Mouse (Mus musculus) limb, embryonic 10.5 days (tissue): ENCODE measurements around the gene Stat5a. TPM values are rescaled to one million over a fixed set of nuclear protein-coding genes. Genes with fewer than 3 reads are reported as not detected.

ENCODE experiments used
- DNase-seq: peaks from one replicate; pipeline ENCODE4 v3.0.0-alpha.2; 2017; ENCODE audit warnings: low spot score
- H3K27ac ChIP-seq: fragments of 300-500 bp; sonication (generic); 2 replicates; pipeline ENCODE4 v1.5.1; 2016; ENCODE audit warnings: mild to moderate bottlenecking
- H3K27me3 ChIP-seq: fragments of 300-500 bp; sonication (generic); 2 replicates; pipeline ENCODE4 v1.6.1; 2016; ENCODE audit warnings: low read depth, mild to moderate bottlenecking; ENCODE audit not compliant: poor library complexity, severe bottlenecking
- H3K36me3 ChIP-seq: fragments of 300-500 bp; sonication (generic); 2 replicates; pipeline ENCODE4 v1.6.1; 2016; ENCODE audit warnings: mild to moderate bottlenecking, moderate library complexity
- H3K4me1 ChIP-seq: fragments of 300-500 bp; sonication (generic); 2 replicates; pipeline ENCODE4 v1.6.1; 2016
- H3K4me3 ChIP-seq: fragments of 300-500 bp; sonication (generic); 2 replicates; pipeline ENCODE4 v1.5.1; 2016; ENCODE audit warnings: mild to moderate bottlenecking, moderate library complexity
- H3K9me3 ChIP-seq: fragments of 300-500 bp; sonication (generic); replicated peaks from 2 replicates; pipeline ENCODE4 v1.6.1; 2016; ENCODE audit warnings: mild to moderate bottlenecking
- WGBS: fragments of 180-500 bp; shearing (Covaris S2); methylation state at CpG from one replicate; pipeline ENCODE4 v1.1.7; 2016; 5-methylcytosine and 5-hydroxymethylcytosine counted together
- polyA plus RNA-seq: library from polyadenylated mRNA; unstranded; fragments of >200 nt; fragmentation: Nextera tagmentation; extraction: Ambion mirVana; gene quantifications from 2 replicates; pipeline ENCODE4 v1.2.1, GENCODE M21; 2016

Stat5a gene
- polyA plus RNA-seq, 1 experiment from 2014 or later: 2.7 TPM

DNA sequence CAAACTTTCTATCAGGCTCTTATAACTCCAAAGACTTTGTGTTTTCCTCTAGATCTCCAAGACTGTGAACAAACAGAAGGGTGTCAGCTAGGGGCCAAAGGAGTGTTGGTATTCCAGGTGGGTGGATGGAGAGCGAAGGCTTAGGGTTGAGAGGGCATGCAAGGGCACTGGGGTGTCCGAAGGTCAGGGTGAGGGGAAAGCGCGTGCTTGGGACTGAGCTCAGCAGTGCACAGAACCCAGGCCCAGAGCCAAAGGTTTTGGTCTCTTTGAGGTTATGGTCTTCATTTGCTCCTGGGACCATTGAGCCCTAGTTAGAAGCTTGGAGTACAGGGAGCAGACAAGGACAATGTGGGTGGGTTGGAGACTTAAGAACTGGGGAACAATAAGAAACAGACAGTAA is 4.0 kb upstream of the Stat5a start:
- WGBS: 90% methylated on average over 4 of the region's 4 CpGs
- no peak for DNase-seq
- Histone ChIP-seq H3K27me3 (peaks cover 89% of the 10 kb centered on the region), H3K4me3 (no peak overlapping the region), H3K4me1 (peaks cover 25% of the 10 kb centered on the region), H3K27ac (no peak overlapping the region), H3K36me3 (no peaks in the 10 kb centered on the region), H3K9me3 (no peaks in the 10 kb centered on the region)

DNA sequence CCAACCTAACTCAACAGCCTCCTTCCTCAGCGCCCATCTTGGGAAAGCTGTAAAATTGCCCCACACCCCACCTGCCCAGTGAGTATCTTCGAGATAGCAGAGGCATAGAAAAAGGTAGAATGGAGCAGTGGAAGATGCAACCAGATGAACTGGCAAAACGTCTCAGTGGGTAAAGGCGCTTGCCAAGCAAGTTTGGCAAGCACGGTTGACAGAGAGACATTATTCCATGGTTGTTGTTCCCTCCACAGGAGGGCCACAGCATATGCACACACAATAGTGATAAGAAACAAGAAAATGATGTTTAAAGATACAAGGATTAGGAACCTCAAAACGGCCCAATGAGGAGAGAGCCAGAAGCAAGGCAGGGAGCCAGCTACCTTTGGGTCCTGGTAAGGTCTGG is 1.2 kb upstream of the Stat5a start:
- Histone ChIP-seq H3K27me3 (peaks cover 100% of the 10 kb centered on the region), H3K4me3 (no peak overlapping the region), H3K36me3 (no peaks in the 10 kb centered on the region), H3K4me1 (peaks cover 17% of the 10 kb centered on the region), H3K9me3 (no peaks in the 10 kb centered on the region), H3K27ac (no peak overlapping the region)
- 74% methylated on average over 6 of the region's 6 CpGs for WGBS
- DNase-seq: no peak

DNA sequence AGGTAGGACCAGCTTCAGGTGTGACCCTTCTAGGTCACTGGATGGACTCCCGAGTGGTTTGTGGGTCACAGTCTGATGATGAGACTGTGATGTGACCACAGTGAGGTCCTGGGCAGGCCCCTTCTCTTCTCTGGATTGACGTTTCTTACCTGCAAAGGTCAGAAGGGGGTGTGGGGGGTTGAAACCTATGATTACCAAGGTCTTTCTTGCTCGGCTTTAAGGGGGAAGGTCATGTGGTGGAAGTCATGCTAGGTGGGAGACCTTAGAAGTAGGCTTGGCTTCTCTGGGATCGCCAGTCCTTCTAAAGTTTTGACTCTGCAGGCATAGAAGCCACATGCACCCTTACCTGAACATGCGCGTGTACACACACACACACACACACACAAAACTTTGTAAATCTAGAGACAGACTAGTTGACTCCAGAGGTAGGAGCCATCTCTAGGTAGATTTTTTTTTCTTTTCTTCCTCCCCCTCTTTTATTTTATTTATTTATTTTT is 476 bp downstream of the Stat5a start:
- Histone ChIP-seq H3K4me1 (peaks cover 17% of the 10 kb centered on the region), H3K36me3 (no peaks in the 10 kb centered on the region), H3K4me3 (peak overlapping the region; percentile 58), H3K27ac (peak overlapping the region; percentile 78; the same call in 1 of the 2 replicates), H3K27me3 (peaks cover 93% of the 10 kb centered on the region), H3K9me3 (no peaks in the 10 kb centered on the region)
- no peak for DNase-seq
- WGBS: 42% methylated on average over 6 of the region's 6 CpGs

DNA sequence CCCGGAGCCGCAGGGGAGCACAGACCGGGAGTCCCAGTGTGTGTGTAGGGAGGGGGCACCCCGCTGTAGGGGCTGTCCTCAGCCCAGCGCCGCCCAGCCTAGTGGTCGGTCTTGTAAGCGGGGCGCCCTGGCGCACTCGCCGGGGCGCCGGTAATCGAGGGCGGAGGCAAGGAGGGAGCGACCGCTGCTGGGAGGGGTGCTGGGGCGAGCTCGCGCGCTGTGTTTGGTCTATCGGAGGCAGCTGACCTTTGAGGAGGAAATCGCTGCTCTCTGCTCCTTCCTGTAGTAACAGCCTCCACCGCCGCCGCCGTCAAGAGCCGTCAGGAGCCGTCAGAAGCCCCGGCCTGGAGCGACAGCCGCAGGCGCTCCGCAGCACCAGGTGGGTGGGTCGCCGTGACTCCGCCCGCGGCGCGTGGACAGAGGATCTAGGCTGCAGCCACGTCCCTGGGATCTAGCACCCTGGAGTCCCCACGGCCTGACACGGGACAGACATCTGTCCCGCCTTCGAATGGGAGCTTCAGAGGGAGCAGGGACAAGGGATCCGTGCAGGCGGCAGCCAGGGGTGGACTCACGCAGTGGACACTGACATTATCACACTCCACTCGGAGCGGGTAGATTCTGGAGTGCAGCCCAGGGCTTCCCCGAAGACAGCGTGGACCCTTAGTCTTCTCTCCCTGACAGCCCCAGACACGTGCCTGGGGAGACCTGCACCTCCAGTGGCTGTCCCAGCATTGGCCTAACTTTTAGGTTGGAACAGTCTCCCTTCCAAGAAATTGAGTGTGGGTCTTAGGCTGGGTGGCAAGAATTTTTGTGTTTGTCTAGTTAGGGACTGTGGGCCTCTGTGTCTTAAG is 1.3 kb downstream of the Stat5a start:
- Histone ChIP-seq H3K4me3 (peak overlapping the region; percentile 58), H3K27ac (peak overlapping the region; percentile 78), H3K36me3 (no peaks in the 10 kb centered on the region), H3K4me1 (peaks cover 17% of the 10 kb centered on the region), H3K9me3 (no peaks in the 10 kb centered on the region), H3K27me3 (peaks cover 85% of the 10 kb centered on the region)
- DNase-seq: peak; percentile 74
- 3% methylated on average over 55 of the region's 55 CpGs for WGBS

DNA sequence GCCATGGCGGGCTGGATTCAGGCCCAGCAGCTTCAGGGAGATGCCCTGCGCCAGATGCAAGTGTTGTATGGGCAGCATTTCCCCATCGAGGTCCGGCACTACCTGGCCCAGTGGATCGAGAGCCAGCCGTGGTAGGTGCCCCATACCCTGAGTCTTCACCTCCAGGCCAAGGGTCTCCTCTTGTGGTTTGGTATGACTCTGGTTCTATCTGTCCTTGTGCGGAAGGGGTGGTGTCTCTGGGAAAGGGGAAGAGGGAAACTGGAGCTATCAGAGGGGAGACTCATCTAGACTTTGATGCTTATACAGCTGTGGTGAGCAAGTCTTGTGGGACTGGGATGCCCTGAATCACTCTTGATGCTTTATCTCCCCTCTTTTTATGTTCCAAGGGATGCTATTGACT is 2.2 kb downstream of the Stat5a start:
- Histone ChIP-seq H3K9me3 (no peaks in the 10 kb centered on the region), H3K36me3 (no peaks in the 10 kb centered on the region), H3K27ac (no peak overlapping the region), H3K4me3 (no peak overlapping the region), H3K4me1 (peaks cover 17% of the 10 kb centered on the region), H3K27me3 (peaks cover 76% of the 10 kb centered on the region)
- no peak for DNase-seq
- 86% methylated on average over 7 of the region's 7 CpGs for WGBS

DNA sequence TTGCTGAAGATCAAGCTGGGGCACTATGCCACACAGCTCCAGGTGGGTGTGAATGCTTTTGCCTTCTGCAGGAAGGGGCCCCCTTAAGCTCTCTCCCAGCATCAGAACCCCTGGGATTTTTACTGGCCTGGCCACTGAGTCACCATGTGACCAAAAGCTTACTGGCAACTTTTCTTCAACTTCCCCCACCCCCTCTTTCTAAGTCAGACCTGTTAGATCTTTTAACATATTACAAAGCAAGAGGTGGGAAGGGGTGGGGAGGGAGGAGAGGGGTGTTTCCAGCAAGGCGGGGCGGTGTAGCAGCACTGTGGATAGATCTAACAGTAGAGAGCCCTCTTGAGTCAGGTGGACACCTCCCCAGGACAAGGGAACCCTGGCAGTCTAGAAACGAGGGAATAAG is 2.7 kb downstream of the Stat5a start:
- WGBS: 22% methylated on average over 3 of the region's 3 CpGs
- Histone ChIP-seq H3K9me3 (no peaks in the 10 kb centered on the region), H3K4me1 (peaks cover 17% of the 10 kb centered on the region), H3K4me3 (no peak overlapping the region), H3K36me3 (no peaks in the 10 kb centered on the region), H3K27me3 (peaks cover 71% of the 10 kb centered on the region), H3K27ac (no peak overlapping the region)
- no peak for DNase-seq

DNA sequence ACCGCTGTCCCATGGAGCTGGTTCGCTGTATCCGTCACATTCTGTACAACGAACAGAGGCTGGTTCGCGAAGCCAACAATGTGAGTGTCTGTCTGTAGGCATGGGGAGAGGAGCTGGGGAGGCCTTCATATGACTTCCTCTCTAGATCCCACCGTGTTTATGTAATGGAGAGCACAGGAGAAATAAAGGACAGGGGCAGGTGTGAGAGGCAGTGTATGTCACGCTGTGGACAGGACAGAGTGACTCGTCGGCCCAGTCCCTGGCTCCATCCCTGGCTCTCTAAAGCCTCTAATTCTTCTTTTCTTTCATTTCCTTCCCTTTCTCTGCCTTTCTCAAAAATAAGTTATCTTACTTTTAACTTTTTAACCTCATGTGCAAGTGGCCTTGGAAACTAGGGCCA is 4.0 kb downstream of the Stat5a start:
- H3K4me1 ChIP-seq: peaks cover 17% of the 10 kb centered on the region
- WGBS: 89% methylated on average over 10 of the region's 10 CpGs
- H3K9me3 ChIP-seq: no peaks in the 10 kb centered on the region
- H3K27ac ChIP-seq: no peak overlapping the region
- no peak for DNase-seq
- no peaks in the 10 kb centered on the region for H3K36me3 ChIP-seq
- H3K4me3 ChIP-seq: no peak overlapping the region
- H3K27me3 ChIP-seq: peaks cover 58% of the 10 kb centered on the region

DNA sequence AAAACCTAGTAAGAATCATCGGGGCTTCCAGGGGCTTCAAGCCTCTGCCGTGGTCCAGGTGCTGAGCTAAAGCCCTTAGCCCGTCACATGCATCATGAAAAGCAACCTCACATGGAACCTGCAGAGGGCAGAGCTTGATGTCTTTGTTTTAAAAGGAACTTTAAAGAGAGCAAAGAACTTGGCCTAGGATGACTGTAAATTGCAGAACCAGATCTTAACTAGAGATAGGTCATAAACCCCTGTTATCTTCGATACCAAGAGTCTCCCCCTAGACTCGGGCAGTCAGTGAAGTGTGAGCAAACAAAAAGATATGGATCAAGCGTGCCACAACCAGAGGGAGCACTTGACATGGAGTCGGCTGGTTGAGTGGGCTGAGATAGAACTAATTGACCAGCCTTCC is 6.5 kb downstream of the Stat5a start:
- Histone ChIP-seq H3K27me3 (peaks cover 33% of the 10 kb centered on the region), H3K4me3 (no peak overlapping the region), H3K27ac (no peak overlapping the region), H3K36me3 (no peaks in the 10 kb centered on the region), H3K9me3 (no peaks in the 10 kb centered on the region), H3K4me1 (peaks cover 2% of the 10 kb centered on the region)
- no peak for DNase-seq
- WGBS: 84% methylated on average over 7 of the region's 7 CpGs

DNA sequence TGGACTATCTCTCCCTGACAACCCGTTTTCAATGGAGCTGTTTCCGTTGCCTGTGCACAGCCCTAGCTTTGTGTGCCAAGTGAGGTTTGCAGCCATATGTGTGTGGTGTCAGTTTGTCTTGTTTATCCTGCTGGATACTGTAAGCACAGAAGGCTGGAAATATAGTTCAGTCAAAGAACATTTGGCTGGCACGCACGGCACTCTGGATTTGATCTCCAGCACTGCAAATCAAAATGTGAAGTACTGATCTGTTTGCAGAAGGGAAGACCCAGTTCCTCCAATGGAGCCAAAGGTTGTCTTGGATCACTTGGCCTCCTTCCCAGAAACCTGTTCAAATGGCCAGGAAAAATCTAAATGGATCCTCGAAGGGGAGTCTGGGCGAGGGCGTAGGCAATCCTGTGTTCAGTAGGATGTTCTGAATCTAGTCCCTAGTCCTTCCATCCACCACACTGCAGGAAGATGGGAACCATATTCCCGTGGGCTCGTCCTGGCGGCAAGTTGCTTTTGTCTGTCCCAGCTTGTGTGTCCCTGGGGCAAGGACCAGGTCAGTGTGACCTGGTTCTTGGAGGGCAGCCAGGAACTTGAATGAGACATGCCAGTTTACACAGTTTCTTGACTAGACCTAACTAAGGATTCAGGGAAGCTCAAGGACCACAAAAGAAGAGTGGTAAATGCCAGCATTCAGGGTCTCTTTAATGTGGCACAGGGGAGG is 11.3 kb downstream of the Stat5a start:
- WGBS: 86% methylated on average over 10 of the region's 10 CpGs

DNA sequence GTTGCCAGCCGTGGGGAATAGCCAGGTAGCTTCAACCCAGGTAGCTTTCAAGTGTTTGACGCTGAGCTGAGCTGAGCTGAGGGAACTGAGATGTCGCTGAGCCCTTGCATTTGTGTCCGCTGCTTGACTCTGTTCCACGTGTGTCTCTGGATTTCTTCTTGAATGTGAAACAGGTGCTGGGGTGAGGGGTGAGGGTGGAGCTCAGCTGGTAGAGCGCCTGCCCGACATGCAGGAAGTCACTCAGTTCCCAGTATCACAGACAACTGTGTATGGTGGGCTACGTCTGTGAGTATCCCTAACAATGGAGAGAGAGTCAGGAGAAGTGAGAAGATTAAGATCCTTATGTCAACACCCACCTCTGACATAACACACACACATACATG is 11.8 kb downstream of the Stat5a start:
- H3K27ac ChIP-seq: no peak overlapping the region
- H3K36me3 ChIP-seq: no peaks in the 10 kb centered on the region
- 79% methylated on average over 8 of the region's 8 CpGs for WGBS
- H3K4me1 ChIP-seq: no peaks in the 10 kb centered on the region
- H3K9me3 ChIP-seq: no peaks in the 10 kb centered on the region
- no peak overlapping the region for H3K4me3 ChIP-seq
- no peaks in the 10 kb centered on the region for H3K27me3 ChIP-seq
- DNase-seq: no peak

More for the DNA sequence above, 11.3 kb downstream of the Stat5a start:
- Histone ChIP-seq H3K9me3 (no peaks in the 10 kb centered on the region), H3K27me3 (no peaks in the 10 kb centered on the region), H3K36me3 (no peaks in the 10 kb centered on the region), H3K27ac (no peak overlapping the region), H3K4me1 (no peaks in the 10 kb centered on the region), H3K4me3 (no peak overlapping the region)
- DNase-seq: no peak

DNA sequence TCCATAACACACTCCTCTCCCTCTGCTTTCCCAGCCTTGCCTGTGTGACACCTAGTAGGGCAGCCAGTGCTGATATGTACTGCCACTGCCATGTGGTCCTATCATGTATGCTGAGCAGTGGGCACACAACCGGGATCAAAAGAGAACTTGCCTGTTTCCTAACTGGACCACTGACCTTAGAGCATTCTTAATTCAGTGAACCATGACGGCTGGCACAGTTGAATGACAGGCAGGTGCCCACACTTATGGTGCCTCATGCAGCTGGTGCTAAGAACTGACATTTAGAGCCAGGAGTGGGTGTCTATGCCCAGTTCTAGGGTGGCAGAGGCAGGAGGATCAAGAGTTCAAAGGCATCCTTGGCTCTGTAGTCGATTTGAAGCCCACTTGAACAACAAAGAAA is 16.6 kb downstream of the Stat5a start:
- Histone ChIP-seq H3K36me3 (no peaks in the 10 kb centered on the region), H3K4me1 (peaks cover 3% of the 10 kb centered on the region; the same call in 1 of the 2 replicates), H3K9me3 (no peaks in the 10 kb centered on the region), H3K27me3 (no peaks in the 10 kb centered on the region), H3K27ac (no peak overlapping the region), H3K4me3 (no peak overlapping the region)
- WGBS: 84% methylated on average over 3 of the region's 3 CpGs
- DNase-seq: no peak

DNA sequence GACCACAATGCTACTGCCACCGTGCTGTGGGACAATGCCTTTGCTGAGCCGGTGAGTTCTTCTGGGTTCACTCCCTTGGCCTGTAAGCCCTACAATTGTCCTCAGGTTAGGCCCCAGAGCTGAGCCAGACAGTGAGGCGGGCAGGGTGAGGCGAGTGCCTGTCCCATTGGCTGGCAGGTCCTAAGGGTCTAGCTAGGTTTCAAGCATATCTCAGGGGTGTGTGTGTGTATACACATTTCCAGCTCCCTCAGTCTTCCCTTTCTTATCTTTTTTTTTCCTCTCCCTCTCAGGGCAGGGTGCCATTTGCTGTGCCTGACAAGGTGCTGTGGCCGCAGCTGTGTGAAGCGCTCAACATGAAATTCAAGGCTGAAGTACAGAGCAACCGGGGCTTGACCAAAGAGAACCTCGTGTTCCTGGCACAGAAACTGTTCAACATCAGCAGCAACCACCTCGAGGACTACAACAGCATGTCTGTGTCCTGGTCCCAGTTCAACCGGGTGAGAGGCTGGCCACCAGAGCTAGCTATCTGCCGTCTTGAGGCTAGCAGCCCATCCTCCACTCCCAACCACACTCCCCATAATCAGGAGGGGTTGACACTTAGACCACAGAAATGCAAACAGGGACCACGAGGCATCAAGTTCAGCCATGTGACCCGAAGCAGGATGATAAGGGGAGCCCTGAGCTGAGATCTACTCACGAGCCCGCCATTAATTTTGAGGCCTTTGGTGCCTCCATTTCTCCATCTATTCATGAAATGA is 20.3 kb downstream of the Stat5a start:
- H3K36me3 ChIP-seq: no peaks in the 10 kb centered on the region
- DNase-seq: no peak
- no peak overlapping the region for H3K4me3 ChIP-seq
- 82% methylated on average over 15 of the region's 15 CpGs for WGBS
- no peak overlapping the region for H3K27ac ChIP-seq
- peaks cover 3% of the 10 kb centered on the region; the same call in 1 of the 2 replicates for H3K4me1 ChIP-seq
- H3K27me3 ChIP-seq: no peaks in the 10 kb centered on the region
- H3K9me3 ChIP-seq: no peaks in the 10 kb centered on the region
